Mouse (Mus musculus) E14TG2a.4 (cell line): ENCODE measurements at regions not wholly inside any gene's neighbourhood (a gene's known extent, or its start where the extent isn't known, plus 50 kb on each side); places are given as distances from the start of the nearest gene placed in this dataset.

Experiments used
- H3K27me3 ChIP-seq: 2 replicates; pipeline ENCODE4 v1.6.1; 2014; ENCODE audit warnings: low read length, control low read depth; ENCODE audit not compliant: insufficient read depth
- H3K36me3 ChIP-seq: 2 replicates; pipeline ENCODE4 v1.6.1; 2014; ENCODE audit warnings: low read length, control low read depth; ENCODE audit not compliant: insufficient read depth
- H3K4me1 ChIP-seq: replicated peaks from 2 replicates; pipeline ENCODE4 v1.6.1; 2014; ENCODE audit warnings: low read depth, low read length, control low read depth
- H3K4me3 ChIP-seq: replicated peaks from 2 replicates; pipeline ENCODE4 v1.5.1; 2014; ENCODE audit warnings: mild to moderate bottlenecking, low read length
- H3K9me3 ChIP-seq: 2 replicates; pipeline ENCODE4 v1.6.1; 2014; ENCODE audit warnings: low read length, control low read depth
- CTCF ChIP-seq: conservative IDR thresholded peaks from 2 replicates; pipeline ENCODE4 v1.5.1; 2014; ENCODE audit warnings: low read length
- NANOG ChIP-seq: IDR thresholded peaks from 2 replicates; pipeline ENCODE4 v1.6.1; 2014; ENCODE audit warnings: borderline replicate concordance, low read length, mixed read lengths
- POU5F1 ChIP-seq: IDR thresholded peaks from 2 replicates; pipeline ENCODE4 v1.6.1; 2014; ENCODE audit warnings: low read length, borderline replicate concordance

GRCm38 (mm10) chr2:107543161-107543560, 252.7 kb downstream of the Kcna4 start:
- TF ChIP-seq POU5F1 (no peak), CTCF (no peak), NANOG (no peak)
- Histone ChIP-seq H3K4me1 (no peaks in the 10 kb centered on the region), H3K27me3 (no peaks in the 10 kb centered on the region), H3K36me3 (no peaks in the 10 kb centered on the region), H3K4me3 (no peak overlapping the region), H3K9me3 (no peaks in the 10 kb centered on the region)

- Histone ChIP-seq H3K36me3 (no peaks in the 10 kb centered on the region), H3K9me3 (no peaks in the 10 kb centered on the region), H3K4me1 (0 out of 2 replicates have a peak, but pooled peaks cover 4% of the 10 kb centered on the region), H3K4me3 (no peak overlapping the region), H3K27me3 (no peaks in the 10 kb centered on the region)
- no peak for TF ChIP-seq NANOG
- TF ChIP-seq POU5F1, result no peak
- no peak for TF ChIP-seq CTCF
Measured at GRCm38 (mm10) chr2:107552569-107552968, 262.1 kb downstream of the Kcna4 start.

GRCm38 (mm10) chr2:107556239-107556638, 265.8 kb downstream of the Kcna4 start:
- H3K27me3 ChIP-seq, result no peaks in the 10 kb centered on the region
- H3K36me3 ChIP-seq, result no peaks in the 10 kb centered on the region
- H3K4me3 ChIP-seq, result no peak overlapping the region
- 0 out of 2 replicates have a peak, but pooled peaks cover 4% of the 10 kb centered on the region for H3K4me1 ChIP-seq
- TF ChIP-seq NANOG, result no peak
- no peak for TF ChIP-seq CTCF
- no peak for TF ChIP-seq POU5F1
- H3K9me3 ChIP-seq, result no peaks in the 10 kb centered on the region

- Histone ChIP-seq H3K9me3 (no peaks in the 10 kb centered on the region), H3K36me3 (no peaks in the 10 kb centered on the region), H3K4me3 (no peak overlapping the region), H3K4me1 (no peaks in the 10 kb centered on the region), H3K27me3 (no peaks in the 10 kb centered on the region)
- TF ChIP-seq NANOG, result no peak
- TF ChIP-seq POU5F1, result no peak
- TF ChIP-seq CTCF, result no peak
Measured at GRCm38 (mm10) chr2:107569618-107570017, 279.2 kb downstream of the Kcna4 start.

- Histone ChIP-seq H3K27me3 (no peaks in the 10 kb centered on the region), H3K4me3 (no peak overlapping the region), H3K9me3 (no peaks in the 10 kb centered on the region), H3K4me1 (no peaks in the 10 kb centered on the region), H3K36me3 (no peaks in the 10 kb centered on the region)
- TF ChIP-seq NANOG (no peak), POU5F1 (no peak), CTCF (no peak)
Measured at GRCm38 (mm10) chr2:107609872-107610559, 319.6 kb downstream of the Kcna4 start.

- Histone ChIP-seq H3K27me3 (no peaks in the 10 kb centered on the region), H3K9me3 (no peaks in the 10 kb centered on the region), H3K36me3 (no peaks in the 10 kb centered on the region), H3K4me3 (no peak overlapping the region), H3K4me1 (no peaks in the 10 kb centered on the region)
- TF ChIP-seq NANOG, result no peak
- no peak for TF ChIP-seq POU5F1
- TF ChIP-seq CTCF, result no peak
Measured at GRCm38 (mm10) chr2:107611811-107612210, 321.4 kb downstream of the Kcna4 start.

GRCm38 (mm10) chr2:107612221-107612620, 321.8 kb downstream of the Kcna4 start:
- TF ChIP-seq POU5F1, result no peak

GRCm38 (mm10) chr2:107614715-107615114, 324.3 kb downstream of the Kcna4 start:
- H3K27me3 ChIP-seq, result no peaks in the 10 kb centered on the region
- no peaks in the 10 kb centered on the region for H3K36me3 ChIP-seq
- TF ChIP-seq CTCF (no peak), NANOG (no peak)
- H3K9me3 ChIP-seq, result no peaks in the 10 kb centered on the region
- H3K4me1 ChIP-seq, result no peaks in the 10 kb centered on the region
- H3K4me3 ChIP-seq, result no peak overlapping the region

More at GRCm38 (mm10) chr2:107612221-107612620, 321.8 kb downstream of the Kcna4 start:
- Histone ChIP-seq H3K27me3 (no peaks in the 10 kb centered on the region), H3K36me3 (no peaks in the 10 kb centered on the region), H3K9me3 (no peaks in the 10 kb centered on the region), H3K4me1 (no peaks in the 10 kb centered on the region), H3K4me3 (no peak overlapping the region)

- Histone ChIP-seq H3K36me3 (no peaks in the 10 kb centered on the region), H3K9me3 (peaks cover 18% of the 10 kb centered on the region), H3K4me3 (no peak overlapping the region), H3K4me1 (no peaks in the 10 kb centered on the region), H3K27me3 (no peaks in the 10 kb centered on the region)
- no peak for TF ChIP-seq NANOG
- no peak for TF ChIP-seq CTCF
- TF ChIP-seq POU5F1, result no peak
Measured at GRCm38 (mm10) chr2:107627458-107627857, 337.0 kb downstream of the Kcna4 start.
